Mouse (Mus musculus) forelimb bud, embryonic 11.5 days (tissue): ENCODE measurements around the gene Mettl3.

Experiments used
- DNase-seq: peaks from one replicate; pipeline ENCODE4 v3.0.0-alpha.2; 2012; ENCODE audit warnings: low read depth, low spot score

Gene Mettl3

DNA sequence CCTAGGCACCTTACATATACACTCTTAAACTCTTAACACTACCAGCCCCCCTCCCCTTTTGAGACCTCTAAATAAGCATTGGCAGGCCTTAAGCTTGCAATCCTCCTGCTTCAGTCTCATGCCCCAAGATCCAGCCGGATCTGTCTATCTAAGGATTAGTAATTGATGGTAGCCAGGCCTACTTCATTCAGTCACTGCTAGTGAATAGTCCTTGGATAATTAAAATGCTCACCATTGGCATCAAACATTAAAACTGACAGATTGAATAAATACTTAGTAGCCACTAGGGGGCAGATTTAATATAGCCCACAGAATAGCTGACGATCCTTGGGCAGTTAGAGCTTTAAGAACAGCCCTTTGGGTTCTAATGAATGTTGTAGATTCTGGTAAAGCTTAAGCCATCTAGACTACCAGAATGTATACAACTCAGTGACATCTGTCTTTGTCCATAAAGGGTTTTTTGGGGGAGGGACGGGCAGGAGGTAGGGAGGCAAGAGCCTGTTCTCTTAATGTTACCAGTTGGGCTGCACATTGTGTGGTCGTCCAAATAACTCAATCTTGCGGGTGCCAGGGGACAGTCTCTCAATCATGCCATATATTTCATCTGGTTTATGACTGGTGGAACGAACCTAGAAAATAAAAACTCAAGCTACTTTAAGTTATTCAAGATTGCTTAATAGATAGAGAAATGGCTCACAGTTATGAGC, 9.2 kb downstream of the Mettl3 start:
- no peak for DNase-seq

DNA sequence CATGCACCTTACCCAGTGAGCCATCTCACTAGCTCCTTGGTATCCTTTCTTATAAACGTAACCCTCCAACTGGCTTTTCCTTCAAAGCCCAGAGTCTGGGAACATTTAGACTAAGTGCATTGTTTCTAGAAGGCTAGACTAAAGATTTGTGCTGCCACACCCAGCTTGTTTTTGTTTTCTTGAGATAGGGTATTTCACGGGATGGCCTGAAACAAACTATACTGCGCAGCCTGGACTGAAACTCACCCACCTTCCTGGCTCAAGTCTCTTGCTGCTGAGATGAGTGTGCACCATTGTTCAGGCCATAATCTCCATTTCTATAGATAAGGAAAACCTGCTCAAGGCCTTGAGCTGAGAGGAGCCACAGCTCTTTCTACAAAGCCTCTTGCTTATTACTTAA, 20.7 kb downstream of the Mettl3 start:
- no peak for DNase-seq

- no peak for DNase-seq
These were observed 21.3 kb downstream of the Mettl3 start for GRCm38 (mm10) chr14:52283629-52284028.

DNA sequence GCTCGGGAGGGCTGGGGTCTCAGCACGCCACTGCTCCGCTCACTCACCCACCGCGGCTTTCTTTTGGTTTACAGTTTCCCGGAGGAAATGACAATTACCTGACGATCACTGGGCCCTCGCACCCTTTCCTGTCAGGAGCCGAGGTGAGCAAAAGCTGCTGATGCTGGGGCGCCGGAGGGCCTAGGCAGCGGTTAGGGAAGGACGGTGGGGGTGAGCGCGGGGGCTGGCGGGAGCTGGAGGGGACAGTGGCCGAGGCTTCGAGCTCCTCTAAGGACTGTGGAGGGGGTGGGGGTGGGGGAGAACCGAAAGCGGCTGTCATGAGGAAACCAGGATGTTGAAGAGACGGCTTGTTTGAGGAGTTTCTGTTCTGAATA, 25.2 kb downstream of the Mettl3 start:
- DNase-seq = no peak

GRCm38 (mm10) chr14:52278932-52279746, 25.8 kb downstream of the Mettl3 start, which contains the start of the genes Tox4 and Rab2b:
TSS of gene Tox4 (plus strand) at chr14:52279146.
TSS of gene Rab2b (minus strand) at chr14:52279545.
- peak; percentile 99 for DNase-seq

- DNase-seq = no peak
These were observed 27.7 kb downstream of the Mettl3 start for GRCm38 (mm10) chr14:52277210-52277609.

- DNase-seq = no peak
These were observed 32.1 kb downstream of the Mettl3 start for GRCm38 (mm10) chr14:52272781-52273180.

GRCm38 (mm10) chr14:52257484-52258213, 47.3 kb downstream of the Mettl3 start, which contains the start of gene Chd8:
TSS of gene Chd8 (minus strand) at chr14:52257780.
- peak; percentile 96 for DNase-seq

DNA sequence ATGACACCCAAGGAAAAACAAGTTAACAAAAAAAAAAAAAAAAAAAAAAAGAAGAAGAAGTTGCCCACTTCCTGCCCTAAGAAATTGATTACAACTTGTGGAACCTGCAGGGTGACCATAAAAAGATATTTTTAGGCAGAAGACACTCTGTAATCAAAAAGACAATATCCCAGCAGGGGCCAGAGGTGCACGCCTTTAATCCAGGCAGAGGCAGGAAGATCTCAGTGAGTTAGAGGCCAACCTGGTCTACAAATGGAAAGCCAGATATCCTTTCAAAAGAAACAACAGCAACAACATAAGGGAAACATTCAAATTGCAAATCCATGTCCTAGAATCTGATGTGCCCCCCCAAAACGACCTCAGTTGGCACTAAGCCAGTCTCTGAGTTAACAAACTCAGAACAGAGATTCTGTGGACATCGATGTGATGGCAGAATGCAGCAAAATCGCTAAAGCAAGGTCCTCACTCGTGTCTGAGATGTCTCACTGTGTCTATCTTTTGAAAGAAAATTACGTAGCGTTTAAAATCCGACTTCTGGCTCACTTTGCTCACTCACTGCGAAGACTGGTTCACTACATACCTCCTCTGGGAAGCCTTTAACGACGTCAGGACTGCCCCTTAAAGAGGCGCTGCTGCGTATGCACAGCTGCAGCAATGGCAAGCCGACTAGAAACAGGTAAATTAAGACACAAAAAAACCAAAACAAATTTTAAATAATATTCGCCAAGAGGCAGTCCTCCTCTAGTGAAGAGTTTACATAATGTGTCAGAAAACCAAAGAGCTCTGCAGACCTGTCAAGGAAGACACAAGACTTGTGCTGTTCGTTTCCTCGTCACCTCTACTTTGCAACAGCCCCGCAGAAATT, 48.4 kb downstream of the Mettl3 start:
- peak; percentile 13 for DNase-seq

GRCm38 (mm10) chr14:52246129-52246528, 58.8 kb downstream of the Mettl3 start:
- no peak for DNase-seq
